Mouse (Mus musculus): ENCODE results near the gene Gm4981. TPM values are rescaled to one million over a fixed set of nuclear protein-coding genes. Genes with fewer than 3 reads are reported as not detected.
"Not testable (repeated sequence)": the region's sequence is repeated elsewhere in the genome, so short reads cannot be mapped to it uniquely, and the experiment has no call there.

The Gm4981 gene
- polyA plus RNA-seq, 1 experiment, result not detected

- Histone ChIP-seq H3K36me3 (ENCODE audit: control insufficient read depth, insufficient read depth, low read length) (no peaks in the 10 kb centered on the region), H3K27ac (ENCODE audit: control insufficient read depth, insufficient read depth, low read length) (no peak overlapping the region), H3K4me1 (replicated peaks; ENCODE audit: control insufficient read depth, insufficient read depth, low read length) (peaks cover under 1% of the 10 kb centered on the region; the same call in 1 of the 2 replicates), H3K4me3 (ENCODE audit: control insufficient read depth, insufficient read depth, low read length) (no peak overlapping the region), H3K27me3 (ENCODE audit: control insufficient read depth, insufficient read depth, low read length) (no peaks in the 10 kb centered on the region)
- no peak for DNase-seq
- WGBS, result 81% methylated on average over 1 of the region's 1 CpGs
- no peak for TF ChIP-seq CTCF (IDR thresholded peaks at IDR 0.05; ENCODE audit: borderline replicate concordance, control insufficient read depth, extremely low read depth, insufficient read depth, low read length, poor library complexity)
- no peak for TF ChIP-seq POLR2A (IDR thresholded peaks at IDR 0.05; ENCODE audit: control insufficient read depth, extremely low read depth, insufficient read depth, low read length, poor library complexity)
Measured at GRCm38 (mm10) chr10:58249535-58249934, 13.0 kb upstream of the Gm4981 start.

DNA sequence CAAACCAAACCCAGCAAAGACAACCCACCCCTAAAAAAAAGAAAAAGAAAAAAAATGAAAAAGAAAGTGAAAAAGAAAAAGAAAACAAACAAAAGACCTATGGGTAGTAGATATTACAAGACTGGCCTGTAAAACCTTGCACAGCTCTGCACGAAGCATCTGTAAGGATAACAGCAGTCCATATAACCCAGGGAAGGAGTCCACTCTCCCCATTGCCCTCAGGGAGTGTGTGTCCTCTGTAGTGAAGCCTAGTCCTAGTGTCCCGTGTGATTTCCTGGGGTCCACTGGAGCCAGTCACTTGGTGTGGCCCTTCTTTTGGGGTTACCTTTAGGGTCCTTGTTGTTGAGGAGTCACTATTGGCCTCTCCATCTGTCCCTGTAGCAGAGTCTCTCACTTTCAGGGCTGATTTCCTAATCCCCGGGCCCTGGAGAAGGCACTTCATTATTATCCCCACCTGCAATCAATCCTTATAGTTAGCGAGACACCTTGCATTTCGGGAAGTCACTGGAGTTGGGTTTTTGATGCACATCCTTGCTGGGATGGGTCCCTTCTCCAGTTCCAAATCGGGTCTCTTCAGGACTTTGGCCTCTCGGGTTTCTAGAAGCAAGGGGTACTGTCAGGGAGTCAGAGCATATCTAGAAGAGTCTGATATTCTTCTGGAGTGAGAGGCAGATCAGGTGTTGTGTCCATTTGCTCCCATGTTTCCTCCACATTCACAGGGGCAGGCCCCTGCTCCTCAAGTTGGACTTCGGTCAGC is 2.7 kb upstream of the Gm4981 start:
- H3K4me1 ChIP-seq (replicated peaks; ENCODE audit: control insufficient read depth, insufficient read depth, low read length); H3K36me3 ChIP-seq (ENCODE audit: control insufficient read depth, insufficient read depth, low read length); H3K27ac ChIP-seq (ENCODE audit: control insufficient read depth, insufficient read depth, low read length); H3K27me3 ChIP-seq (ENCODE audit: control insufficient read depth, insufficient read depth, low read length); H3K4me3 ChIP-seq (ENCODE audit: control insufficient read depth, insufficient read depth, low read length): not testable (repeated sequence)
- DNase-seq, result peak; percentile 55
- WGBS, result 88% methylated on average over 8 of the region's 8 CpGs

DNA sequence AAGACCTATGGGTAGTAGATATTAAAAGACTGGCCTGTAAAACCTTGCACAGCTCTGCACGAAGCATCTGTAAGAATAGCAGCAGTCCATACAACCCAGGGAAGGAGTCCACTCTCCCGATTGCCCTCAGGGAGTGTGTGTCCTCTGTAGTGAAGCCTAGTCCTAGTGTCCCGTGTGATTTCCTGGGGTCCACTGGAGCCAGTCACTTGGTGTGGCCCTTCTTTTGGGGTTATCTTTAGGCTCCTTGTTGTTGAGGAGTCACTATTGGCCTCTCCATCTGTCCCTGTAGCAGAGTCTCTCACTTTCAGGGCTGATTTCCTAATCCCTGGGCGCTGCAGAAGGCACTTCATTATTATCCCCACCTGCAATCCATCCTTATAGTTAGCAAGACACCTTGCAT is 1.5 kb downstream of the Gm4981 start:
- not testable (repeated sequence) for H3K36me3 ChIP-seq (ENCODE audit: control insufficient read depth, insufficient read depth, low read length); DNase-seq
- 89% methylated on average over 4 of the region's 4 CpGs for WGBS

GRCm38 (mm10) chr10:58233740-58234121 is 2.8 kb downstream of the Gm4981 start:
- not testable (repeated sequence) for H3K4me3 ChIP-seq (ENCODE audit: control insufficient read depth, insufficient read depth, low read length); H3K27me3 ChIP-seq (ENCODE audit: control insufficient read depth, insufficient read depth, low read length); H3K4me1 ChIP-seq (replicated peaks; ENCODE audit: control insufficient read depth, insufficient read depth, low read length); H3K36me3 ChIP-seq (ENCODE audit: control insufficient read depth, insufficient read depth, low read length); H3K27ac ChIP-seq (ENCODE audit: control insufficient read depth, insufficient read depth, low read length); DNase-seq

More for the DNA sequence above, 1.5 kb downstream of the Gm4981 start:
- not testable (repeated sequence) for H3K27me3 ChIP-seq (ENCODE audit: control insufficient read depth, insufficient read depth, low read length); H3K4me3 ChIP-seq (ENCODE audit: control insufficient read depth, insufficient read depth, low read length); H3K4me1 ChIP-seq (replicated peaks; ENCODE audit: control insufficient read depth, insufficient read depth, low read length); H3K27ac ChIP-seq (ENCODE audit: control insufficient read depth, insufficient read depth, low read length)

GRCm38 (mm10) chr10:58233054-58233739 is 3.3 kb downstream of the Gm4981 start:
- 81% methylated on average over 10 of the region's 10 CpGs for WGBS
- H3K4me3 ChIP-seq (ENCODE audit: control insufficient read depth, insufficient read depth, low read length); H3K4me1 ChIP-seq (replicated peaks; ENCODE audit: control insufficient read depth, insufficient read depth, low read length); H3K27me3 ChIP-seq (ENCODE audit: control insufficient read depth, insufficient read depth, low read length); H3K27ac ChIP-seq (ENCODE audit: control insufficient read depth, insufficient read depth, low read length); H3K36me3 ChIP-seq (ENCODE audit: control insufficient read depth, insufficient read depth, low read length): not testable (repeated sequence)
- DNase-seq, result peak; percentile 32

- WGBS, result 91% methylated on average over 8 of the region's 8 CpGs
- DNase-seq, result not testable (repeated sequence)
Measured at GRCm38 (mm10) chr10:58232641-58232969, 3.9 kb downstream of the Gm4981 start, which contains the start of gene Duxf3. TSS of gene Duxf3 (minus strand) at chr10:58232675.

GRCm38 (mm10) chr10:58231779-58232640 is 4.5 kb downstream of the Gm4981 start:
- H3K27ac ChIP-seq (ENCODE audit: control insufficient read depth, insufficient read depth, low read length); H3K4me1 ChIP-seq (replicated peaks; ENCODE audit: control insufficient read depth, insufficient read depth, low read length); H3K36me3 ChIP-seq (ENCODE audit: control insufficient read depth, insufficient read depth, low read length); H3K4me3 ChIP-seq (ENCODE audit: control insufficient read depth, insufficient read depth, low read length); H3K27me3 ChIP-seq (ENCODE audit: control insufficient read depth, insufficient read depth, low read length): not testable (repeated sequence)
- 0 out of 2 replicates have a peak, but pooled peaks have one; percentile 32 for TF ChIP-seq CTCF (IDR thresholded peaks at IDR 0.05; ENCODE audit: borderline replicate concordance, control insufficient read depth, extremely low read depth, insufficient read depth, low read length, poor library complexity)
- peak; percentile 76 for DNase-seq
- WGBS, result 90% methylated on average over 35 of the region's 35 CpGs

More at GRCm38 (mm10) chr10:58232641-58232969, 3.9 kb downstream of the Gm4981 start, which contains the start of gene Duxf3:
- not testable (repeated sequence) for H3K36me3 ChIP-seq (ENCODE audit: control insufficient read depth, insufficient read depth, low read length); H3K27ac ChIP-seq (ENCODE audit: control insufficient read depth, insufficient read depth, low read length); H3K27me3 ChIP-seq (ENCODE audit: control insufficient read depth, insufficient read depth, low read length); H3K4me1 ChIP-seq (replicated peaks; ENCODE audit: control insufficient read depth, insufficient read depth, low read length); H3K4me3 ChIP-seq (ENCODE audit: control insufficient read depth, insufficient read depth, low read length)

DNA sequence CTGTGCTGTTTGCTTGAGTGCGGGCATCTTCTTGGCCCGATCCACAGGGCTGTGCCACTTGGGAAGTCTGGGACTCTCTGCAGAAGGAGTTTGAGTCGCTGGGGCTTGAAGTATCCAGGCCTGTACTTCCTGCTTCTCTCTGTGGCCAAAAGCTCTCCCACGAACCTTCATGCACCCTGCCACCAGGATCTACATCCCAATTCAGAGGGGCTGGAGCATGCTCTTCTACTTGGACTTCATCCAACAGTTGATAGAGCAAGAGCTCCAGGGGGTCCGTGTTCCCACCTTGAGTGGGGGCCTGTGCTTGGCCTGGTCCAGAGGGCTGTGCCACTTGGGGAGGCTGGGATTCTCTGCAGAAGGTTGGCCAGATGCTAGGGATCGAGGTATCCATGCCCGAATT is 5.4 kb downstream of the Gm4981 start:
- H3K4me1 ChIP-seq (replicated peaks; ENCODE audit: control insufficient read depth, insufficient read depth, low read length); H3K36me3 ChIP-seq (ENCODE audit: control insufficient read depth, insufficient read depth, low read length); H3K27me3 ChIP-seq (ENCODE audit: control insufficient read depth, insufficient read depth, low read length); H3K4me3 ChIP-seq (ENCODE audit: control insufficient read depth, insufficient read depth, low read length); H3K27ac ChIP-seq (ENCODE audit: control insufficient read depth, insufficient read depth, low read length): not testable (repeated sequence)
- WGBS, result 89% methylated on average over 5 of the region's 7 CpGs
- peak; percentile 58 for DNase-seq

- 58% methylated on average over 3 of the region's 3 CpGs for WGBS
- not testable (repeated sequence) for H3K4me3 ChIP-seq (ENCODE audit: control insufficient read depth, insufficient read depth, low read length); H3K36me3 ChIP-seq (ENCODE audit: control insufficient read depth, insufficient read depth, low read length); H3K27ac ChIP-seq (ENCODE audit: control insufficient read depth, insufficient read depth, low read length); H3K27me3 ChIP-seq (ENCODE audit: control insufficient read depth, insufficient read depth, low read length); DNase-seq; H3K4me1 ChIP-seq (replicated peaks; ENCODE audit: control insufficient read depth, insufficient read depth, low read length)
Measured at GRCm38 (mm10) chr10:58230021-58230420, 6.5 kb downstream of the Gm4981 start.

- H3K36me3 ChIP-seq (ENCODE audit: control insufficient read depth, insufficient read depth, low read length); H3K27me3 ChIP-seq (ENCODE audit: control insufficient read depth, insufficient read depth, low read length); H3K27ac ChIP-seq (ENCODE audit: control insufficient read depth, insufficient read depth, low read length); H3K4me3 ChIP-seq (ENCODE audit: control insufficient read depth, insufficient read depth, low read length); H3K4me1 ChIP-seq (replicated peaks; ENCODE audit: control insufficient read depth, insufficient read depth, low read length): not testable (repeated sequence)
- WGBS, result 90% methylated on average over 3 of the region's 6 CpGs
- peak; percentile 35 for DNase-seq
Measured at GRCm38 (mm10) chr10:58227798-58228197, 8.7 kb downstream of the Gm4981 start.
